28 mouse cellular contexts compared by ENCODE assay signal in genomic region chr4:129716310-129716709, GRCm38 (mm10).
"Had no signal": no experiment of that assay in that cellular context is flagged by ENCODE, and none has a peak within 500 bp of the region (broad histone marks: within the 10 kb centered on the region; RNA-seq: fewer than 3 reads in every experiment).

No protein-coding gene starts in this region.

- ATAC-seq: forebrain, embryonic 16.5 days; hindbrain, embryonic 16.5 days; inflammation-experienced regulatory T-cells, adult 6 months; intestine, embryonic 15.5 days; intestine, postnatal 0 days had no signal

- H3K27me3 ChIP-seq: heart, embryonic 13.5 days; heart, embryonic 15.5 days; hindbrain, embryonic 12.5 days; intestine, embryonic 15.5 days; limb, embryonic 12.5 days; liver, embryonic 13.5 days; liver, embryonic 15.5 days had no signal

- H3K4me2 ChIP-seq: heart, embryonic 11.5 days; heart, embryonic 13.5 days; heart, embryonic 15.5 days; hindbrain, embryonic 12.5 days; intestine, embryonic 15.5 days; limb, embryonic 12.5 days; liver, embryonic 11.5 days; liver, embryonic 13.5 days; liver, embryonic 15.5 days had no signal

- DNase-seq: gastrocnemius, adult 2 months; gastrocnemius, postnatal 10 days; gastrocnemius, postnatal 25 days; heart, adult 2 months; heart, postnatal 14 days; heart, postnatal 4 days; kidney, adult 18-20 months; kidney, adult 8-10 months; kidney, postnatal 10 days; kidney, postnatal 25 days; kidney, postnatal 4 days; liver; liver, embryonic 13.5 days had no signal

- H3K9me3 ChIP-seq: heart, embryonic 13.5 days; heart, embryonic 15.5 days; hindbrain, embryonic 10.5 days; hindbrain, embryonic 12.5 days; intestine, embryonic 15.5 days; limb, embryonic 10.5 days; limb, embryonic 12.5 days; liver, embryonic 13.5 days; liver, embryonic 15.5 days had no signal

- H3K9ac ChIP-seq: heart, embryonic 13.5 days; heart, embryonic 15.5 days; hindbrain, embryonic 12.5 days; intestine, embryonic 15.5 days; limb, embryonic 12.5 days; liver, embryonic 13.5 days; liver, embryonic 15.5 days had no signal

- H3K27ac ChIP-seq: gastrocnemius, adult 2 months; heart, adult 2 months; heart, embryonic 13.5 days; heart, embryonic 15.5 days; hindbrain, embryonic 10.5 days; hindbrain, embryonic 12.5 days; intestine, embryonic 15.5 days; layer of hippocampus, adult 2 months; limb, embryonic 10.5 days; limb, embryonic 12.5 days; liver, embryonic 13.5 days; liver, embryonic 15.5 days had no signal

- H3K4me1 ChIP-seq: heart, embryonic 13.5 days; heart, embryonic 15.5 days; hindbrain, embryonic 10.5 days; hindbrain, embryonic 12.5 days; intestine, embryonic 15.5 days; limb, embryonic 10.5 days; limb, embryonic 12.5 days; liver, embryonic 13.5 days; liver, embryonic 15.5 days had no signal

- H3K4me3 ChIP-seq: gastrocnemius, adult 2 months; heart, adult 2 months; heart, embryonic 13.5 days; heart, embryonic 15.5 days; hindbrain, embryonic 10.5 days; hindbrain, embryonic 12.5 days; intestine, embryonic 15.5 days; layer of hippocampus, adult 2 months; limb, embryonic 10.5 days; limb, embryonic 12.5 days; liver, embryonic 13.5 days; liver, embryonic 15.5 days had no signal
